Mouse (Mus musculus) right cerebral cortex, postnatal 4 days (tissue): ENCODE measurements around the gene Btbd35f8.
"Not testable (repeated sequence)": the region's sequence is repeated elsewhere in the genome, so short reads cannot be mapped to it uniquely, and the experiment has no call there.

Experiments
- DNase-seq: peaks from one replicate; pipeline ENCODE4 v3.0.0-alpha.2; 2022

The Btbd35f8 gene

GRCm38 (mm10) chrX:34450224-34450623, at the start of gene Btbd35f8:
Gene Btbd35f8 (plus strand): TSS chrX:34450524.
- DNase-seq, result not testable (repeated sequence)
